Mouse (Mus musculus): Measurements from ENCODE around the gene D430019H16Rik.

GRCm38 (mm10) chr12:105490794-105491193, 37.1 kb downstream of the D430019H16Rik start:
- TF ChIP-seq CTCF (IDR thresholded peaks at IDR 0.05; ENCODE audit: insufficient read depth, low read depth, low read length) (no peak), POLR2A (IDR thresholded peaks at IDR 0.05; ENCODE audit: insufficient read depth, low read depth, low read length) (no peak)

Measured in olfactory bulb, adult 2 months (tissue).